Mouse (Mus musculus): Measurements from ENCODE around the gene Dapk2. TPM values are rescaled to one million over a fixed set of nuclear protein-coding genes. Genes with fewer than 3 reads are reported as not detected.
A peak's percentile ranks its signal among the peaks of the same experiment; 100 is the strongest.

Dapk2 gene
- polyA plus RNA-seq, 1 experiment = 0.30 TPM

GRCm38 (mm10) chr9:66265645-66266044 lies 107.6 kb downstream of the Dapk2 start:
- H3K4me1 ChIP-seq (ENCODE audit: control insufficient read depth, insufficient read depth, low read length) = no peaks in the 10 kb centered on the region
- H3K4me3 ChIP-seq (ENCODE audit: insufficient read depth, low read length) = no peak overlapping the region
- TF ChIP-seq POLR2A (IDR thresholded peaks at IDR 0.05; ENCODE audit: low read depth, low read length) = no peak
- TF ChIP-seq CTCF (IDR thresholded peaks at IDR 0.05; ENCODE audit: borderline replicate concordance, insufficient read depth, low read length) = no peak
- H3K27ac ChIP-seq (ENCODE audit: insufficient read depth, low read length) = no peak overlapping the region

- TF ChIP-seq CTCF (IDR thresholded peaks at IDR 0.05; ENCODE audit: borderline replicate concordance, insufficient read depth, low read length) = no peak
- TF ChIP-seq POLR2A (IDR thresholded peaks at IDR 0.05; ENCODE audit: low read depth, low read length) = no peak
- H3K4me1 ChIP-seq (ENCODE audit: control insufficient read depth, insufficient read depth, low read length) = no peaks in the 10 kb centered on the region
- H3K27ac ChIP-seq (ENCODE audit: insufficient read depth, low read length) = no peak overlapping the region
- no peak overlapping the region for H3K4me3 ChIP-seq (ENCODE audit: insufficient read depth, low read length)
Measured at GRCm38 (mm10) chr9:66266237-66267170, 108.5 kb downstream of the Dapk2 start.

GRCm38 (mm10) chr9:66268804-66269203 lies 110.8 kb downstream of the Dapk2 start:
- H3K4me1 ChIP-seq (ENCODE audit: control insufficient read depth, insufficient read depth, low read length) = no peaks in the 10 kb centered on the region
- no peak for TF ChIP-seq CTCF (IDR thresholded peaks at IDR 0.05; ENCODE audit: borderline replicate concordance, insufficient read depth, low read length)
- TF ChIP-seq POLR2A (IDR thresholded peaks at IDR 0.05; ENCODE audit: low read depth, low read length) = no peak
- no peak overlapping the region for H3K4me3 ChIP-seq (ENCODE audit: insufficient read depth, low read length)
- no peak overlapping the region for H3K27ac ChIP-seq (ENCODE audit: insufficient read depth, low read length)

GRCm38 (mm10) chr9:66270038-66270437 lies 112.0 kb downstream of the Dapk2 start:
- Histone ChIP-seq H3K4me1 (ENCODE audit: control insufficient read depth, insufficient read depth, low read length) (peaks cover 4% of the 10 kb centered on the region; the same call in 1 of the 2 replicates), H3K27ac (ENCODE audit: insufficient read depth, low read length) (no peak overlapping the region), H3K4me3 (ENCODE audit: insufficient read depth, low read length) (no peak overlapping the region)
- TF ChIP-seq CTCF (IDR thresholded peaks at IDR 0.05; ENCODE audit: borderline replicate concordance, insufficient read depth, low read length) (no peak), POLR2A (IDR thresholded peaks at IDR 0.05; ENCODE audit: low read depth, low read length) (no peak)

GRCm38 (mm10) chr9:66271726-66272125 lies 113.7 kb downstream of the Dapk2 start:
- Histone ChIP-seq H3K4me3 (ENCODE audit: insufficient read depth, low read length) (no peak overlapping the region), H3K27ac (ENCODE audit: insufficient read depth, low read length) (no peak overlapping the region), H3K4me1 (ENCODE audit: control insufficient read depth, insufficient read depth, low read length) (peaks cover 8% of the 10 kb centered on the region)
- no peak for TF ChIP-seq CTCF (IDR thresholded peaks at IDR 0.05; ENCODE audit: borderline replicate concordance, insufficient read depth, low read length)
- TF ChIP-seq POLR2A (IDR thresholded peaks at IDR 0.05; ENCODE audit: low read depth, low read length) = no peak

GRCm38 (mm10) chr9:66273632-66274031 lies 115.6 kb downstream of the Dapk2 start:
- no peak overlapping the region for H3K27ac ChIP-seq (ENCODE audit: insufficient read depth, low read length)
- TF ChIP-seq CTCF (IDR thresholded peaks at IDR 0.05; ENCODE audit: borderline replicate concordance, insufficient read depth, low read length) (no peak), POLR2A (IDR thresholded peaks at IDR 0.05; ENCODE audit: low read depth, low read length) (no peak)
- H3K4me3 ChIP-seq (ENCODE audit: insufficient read depth, low read length) = no peak overlapping the region
- peaks cover 8% of the 10 kb centered on the region for H3K4me1 ChIP-seq (ENCODE audit: control insufficient read depth, insufficient read depth, low read length)

GRCm38 (mm10) chr9:66274657-66275056 lies 116.6 kb downstream of the Dapk2 start:
- Histone ChIP-seq H3K27ac (ENCODE audit: insufficient read depth, low read length) (no peak overlapping the region), H3K4me1 (ENCODE audit: control insufficient read depth, insufficient read depth, low read length) (peaks cover 8% of the 10 kb centered on the region), H3K4me3 (ENCODE audit: insufficient read depth, low read length) (no peak overlapping the region)
- TF ChIP-seq CTCF (IDR thresholded peaks at IDR 0.05; ENCODE audit: borderline replicate concordance, insufficient read depth, low read length) = no peak
- no peak for TF ChIP-seq POLR2A (IDR thresholded peaks at IDR 0.05; ENCODE audit: low read depth, low read length)

- Histone ChIP-seq H3K4me3 (ENCODE audit: insufficient read depth, low read length) (no peak overlapping the region), H3K27ac (ENCODE audit: insufficient read depth, low read length) (peak overlapping the region; percentile 73), H3K4me1 (ENCODE audit: control insufficient read depth, insufficient read depth, low read length) (peaks cover 8% of the 10 kb centered on the region)
- no peak; the same call in 1 of the 2 replicates for TF ChIP-seq POLR2A (IDR thresholded peaks at IDR 0.05; ENCODE audit: low read depth, low read length)
- no peak for TF ChIP-seq CTCF (IDR thresholded peaks at IDR 0.05; ENCODE audit: borderline replicate concordance, insufficient read depth, low read length)
Measured at GRCm38 (mm10) chr9:66275267-66275991, 117.4 kb downstream of the Dapk2 start.

- H3K27ac ChIP-seq (ENCODE audit: insufficient read depth, low read length) = no peak overlapping the region; the same call in 1 of the 2 replicates
- TF ChIP-seq CTCF (IDR thresholded peaks at IDR 0.05; ENCODE audit: borderline replicate concordance, insufficient read depth, low read length) (no peak), POLR2A (IDR thresholded peaks at IDR 0.05; ENCODE audit: low read depth, low read length) (no peak)
- peaks cover 8% of the 10 kb centered on the region for H3K4me1 ChIP-seq (ENCODE audit: control insufficient read depth, insufficient read depth, low read length)
- H3K4me3 ChIP-seq (ENCODE audit: insufficient read depth, low read length) = no peak overlapping the region
Measured at GRCm38 (mm10) chr9:66276062-66276461, 118.0 kb downstream of the Dapk2 start.
